Comparison of ENCODE assay signal across 8 mouse cellular contexts in genomic region chr7:110773204-110774002, GRCm38 (mm10). TPM values are rescaled to one million over a fixed set of nuclear protein-coding genes. Genes with fewer than 3 reads are reported as not detected.
DNase-seq lines count a peak whose midpoint lies in the region; ATAC-seq and TF ChIP-seq lines count a peak whose summit lies in the region.

No protein-coding gene starts in this region.

- H3K4me3 ChIP-seq in forebrain, embryonic 10.5 days: no peak overlapping the region
- H3K4me3 ChIP-seq in forebrain, embryonic 12.5 days (replicated peaks): no peak overlapping the region
- no peak overlapping the region for H3K4me3 ChIP-seq in forebrain, embryonic 15.5 days
- H3K4me3 ChIP-seq in left cerebral cortex, adult 2 months: peak overlapping the region; percentile 37
- peak overlapping the region; percentile 36 for H3K4me3 ChIP-seq in macrophage (ENCODE audit: inconsistent target)

- 48% methylated on average over 14 of the region's 14 CpGs for WGBS in forebrain, embryonic 10.5 days
- WGBS in forebrain, embryonic 12.5 days: 57% methylated on average over 14 of the region's 14 CpGs
- 47% methylated on average over 14 of the region's 14 CpGs for WGBS in forebrain, embryonic 15.5 days
- 37% methylated on average over 13 of the region's 14 CpGs for WGBS in macrophage (ENCODE audit: missing documents)

- peaks cover 36% of the 10 kb centered on the region for H3K27me3 ChIP-seq in forebrain, embryonic 10.5 days (ENCODE audit: poor library complexity, severe bottlenecking)
- peaks cover 25% of the 10 kb centered on the region for H3K27me3 ChIP-seq in forebrain, embryonic 12.5 days
- peaks cover 9% of the 10 kb centered on the region for H3K27me3 ChIP-seq in forebrain, embryonic 15.5 days
- no peaks in the 10 kb centered on the region for H3K27me3 ChIP-seq in splenic B cell, adult 2 months (ENCODE audit: control insufficient read depth, insufficient read depth, low read length, poor library complexity, severe bottlenecking)

- peaks cover 32% of the 10 kb centered on the region for H3K4me1 ChIP-seq in forebrain, embryonic 10.5 days
- H3K4me1 ChIP-seq in forebrain, embryonic 12.5 days: peaks cover 7% of the 10 kb centered on the region
- peaks cover 23% of the 10 kb centered on the region for H3K4me1 ChIP-seq in forebrain, embryonic 15.5 days

- H3K9me3 ChIP-seq in forebrain, embryonic 10.5 days: no peaks in the 10 kb centered on the region
- H3K9me3 ChIP-seq in forebrain, embryonic 12.5 days: no peaks in the 10 kb centered on the region
- no peaks in the 10 kb centered on the region for H3K9me3 ChIP-seq in forebrain, embryonic 15.5 days

- intact Hi-C loops in left cerebral cortex, adult 2 months (cut with DNase I): no loop called here

- no peak for TF ChIP-seq CTCF in left cerebral cortex, adult 2 months (IDR thresholded peaks at IDR 0.05)

- H3K4me2 ChIP-seq in forebrain, embryonic 12.5 days: no peak overlapping the region
- no peak overlapping the region for H3K4me2 ChIP-seq in forebrain, embryonic 15.5 days (replicated peaks)

- ATAC-seq in forebrain, embryonic 12.5 days (ENCODE audit: low FRiP score): no peak
- peak; percentile 76 for ATAC-seq in forebrain, embryonic 15.5 days (replicated peaks)

- DNase-seq in forebrain, embryonic 10.5 days (ENCODE audit: extremely low spot score, low spot score): no peak
- peak; percentile 81 for DNase-seq in brain, adult 2 months (ENCODE audit: low read depth, low spot score)
- DNase-seq in heart, postnatal 4 days: peak; percentile 60
- DNase-seq in left cerebral cortex, adult 2 months (ENCODE audit: extremely low spot score in 1 of 2, low spot score in 2 of 2): peak; percentile 37 to 43
- DNase-seq in splenic B cell, adult 2 months (ENCODE audit: low read depth, low spot score): peak; percentile 67

- H3K27ac ChIP-seq in forebrain, embryonic 10.5 days: peak overlapping the region; percentile 51; the same call in 1 of the 2 replicates
- no peak overlapping the region for H3K27ac ChIP-seq in forebrain, embryonic 12.5 days
- peak overlapping the region; percentile 59 for H3K27ac ChIP-seq in forebrain, embryonic 15.5 days (replicated peaks)
- peak overlapping the region; percentile 83 for H3K27ac ChIP-seq in left cerebral cortex, adult 2 months
- peak overlapping the region; percentile 91 for H3K27ac ChIP-seq in macrophage

- no peaks in the 10 kb centered on the region for H3K36me3 ChIP-seq in forebrain, embryonic 10.5 days (replicated peaks)
- H3K36me3 ChIP-seq in forebrain, embryonic 12.5 days (replicated peaks): no peaks in the 10 kb centered on the region
- no peaks in the 10 kb centered on the region for H3K36me3 ChIP-seq in forebrain, embryonic 15.5 days
- peaks cover 3% of the 10 kb centered on the region; the same call in 1 of the 2 replicates for H3K36me3 ChIP-seq in macrophage (ENCODE audit: inconsistent target)
- H3K36me3 ChIP-seq in splenic B cell, adult 2 months (ENCODE audit: control insufficient read depth, insufficient read depth, low read length, poor library complexity, severe bottlenecking): no peaks in the 10 kb centered on the region

- no peak overlapping the region for H3K9ac ChIP-seq in forebrain, embryonic 12.5 days
- H3K9ac ChIP-seq in forebrain, embryonic 15.5 days (replicated peaks): 0 out of 2 replicates have a peak overlapping the region, but pooled peaks have one; percentile 6

- peaks cover 74% of the 10 kb centered on the region for H3K79me2 ChIP-seq in macrophage (ENCODE audit: inconsistent target)

RNA-seq across cellular contexts. Expression of gene Ampd3, which starts 5.4 kb away (rescaled TPM):
- polyA plus RNA-seq in forebrain, embryonic 10.5 days (2016; fragmentation: Nextera tagmentation; extraction: Ambion mirVana): 1.2 and 1.5 TPM in 2 replicates
- polyA plus RNA-seq in forebrain, embryonic 12.5 days (2016; fragmentation: Nextera tagmentation; extraction: Ambion mirVana): 0.94 and 1.2 TPM in 2 replicates
- polyA plus RNA-seq in forebrain, embryonic 15.5 days (2015; fragmentation: Nextera tagmentation; extraction: Ambion mirVana): 4.4 and 4.8 TPM in 2 replicates
- 10 to 100 TPM; 23.8 to 30.3 TPM for total RNA-seq in heart, postnatal 4 days (2021)
- 10 to 100 TPM; 24.4 to 25.3 TPM for total RNA-seq in left cerebral cortex, adult 2 months (2021)
- 100 to 1,000 TPM in 16 of 26 experiments, 10 to 100 TPM in 10; 73.4 to 834 (median 156) TPM for total RNA-seq in macrophage (2018; cell fraction: chromatin; rRNA removed)
- 100 to 1,000 TPM in 4 of 26 experiments, 10 to 100 TPM in 22; 22.3 to 172 (median 30.3) TPM for total RNA-seq in macrophage (2018; cell fraction: cytosol; rRNA removed)
- 100 to 1,000 TPM in 15 of 26 experiments, 10 to 100 TPM in 11; 35.2 to 511 (median 111) TPM for total RNA-seq in macrophage (2018; cell fraction: nucleus; rRNA removed)
- 28.1 to 43.7 TPM (median 33.5 TPM) in 3 replicates for polyA plus RNA-seq in macrophage (2018)

Comparison
In these comparisons a context has a peak if more than half of its experiments do, and no peak if none do; other contexts are left out.
1. H3K4me3 ChIP-seq: peak in left cerebral cortex, adult 2 months (single experiment) and macrophage (single experiment); none in forebrain, embryonic 10.5 days (single experiment), forebrain, embryonic 12.5 days (single experiment) and forebrain, embryonic 15.5 days (single experiment).